Mouse (Mus musculus) urinary bladder, postnatal 25 days (tissue): ENCODE measurements around the gene Porcn.
A peak's percentile ranks its signal among the peaks of the same experiment; 100 is the strongest.

Experiments used
- DNase-seq: peaks from one replicate; pipeline ENCODE4 v3.0.0; 2022; ENCODE audit warnings: low spot score

Gene Porcn

GRCm38 (mm10) chrX:8206015-8206693, at the start of gene Porcn:
Gene Porcn (minus strand): TSS chrX:8206525.
- peak; percentile 61 for DNase-seq

GRCm38 (mm10) chrX:8255807-8256206, 49.5 kb upstream of the Porcn start:
- DNase-seq, result no peak

- no peak for DNase-seq
These were observed 47.4 kb upstream of the Porcn start for GRCm38 (mm10) chrX:8253711-8254110.

GRCm38 (mm10) chrX:8252334-8253285, 46.3 kb upstream of the Porcn start, which contains the start of gene Ftsj1:
Gene Ftsj1 (minus strand): TSS chrX:8252406.
- peak; percentile 56 for DNase-seq

- DNase-seq, result no peak
These were observed 45.5 kb upstream of the Porcn start for GRCm38 (mm10) chrX:8251789-8252333.

GRCm38 (mm10) chrX:8248542-8249120, 42.3 kb upstream of the Porcn start:
- DNase-seq, result no peak

GRCm38 (mm10) chrX:8247680-8248079, 41.4 kb upstream of the Porcn start:
- DNase-seq, result no peak

GRCm38 (mm10) chrX:8238804-8239395, 32.6 kb upstream of the Porcn start:
- DNase-seq, result no peak

- DNase-seq, result no peak
These were observed 30.4 kb upstream of the Porcn start for GRCm38 (mm10) chrX:8236704-8237103.

- no peak for DNase-seq
These were observed 27.3 kb upstream of the Porcn start for GRCm38 (mm10) chrX:8233602-8234001.

GRCm38 (mm10) chrX:8230272-8230671, 23.9 kb upstream of the Porcn start:
- DNase-seq, result no peak

GRCm38 (mm10) chrX:8223473-8223872, 17.1 kb upstream of the Porcn start:
- DNase-seq, result no peak

- DNase-seq, result no peak
These were observed 16.5 kb upstream of the Porcn start for GRCm38 (mm10) chrX:8222678-8223421.

- DNase-seq, result no peak
These were observed 16.0 kb upstream of the Porcn start for GRCm38 (mm10) chrX:8222296-8222677.

- DNase-seq, result no peak
These were observed 13.3 kb upstream of the Porcn start for GRCm38 (mm10) chrX:8219651-8220050.

- no peak for DNase-seq
These were observed 11.8 kb upstream of the Porcn start for GRCm38 (mm10) chrX:8218114-8218513.

GRCm38 (mm10) chrX:8217383-8217782, 11.1 kb upstream of the Porcn start:
- DNase-seq, result no peak

- DNase-seq, result no peak
These were observed 5.3 kb upstream of the Porcn start for GRCm38 (mm10) chrX:8211490-8212207.

- no peak for DNase-seq
These were observed 3.4 kb upstream of the Porcn start for GRCm38 (mm10) chrX:8209720-8210119.

GRCm38 (mm10) chrX:8207224-8207623, 899 bp upstream of the Porcn start:
- DNase-seq, result no peak
